Mouse (Mus musculus): ENCODE results near the gene Stard5.

DNA sequence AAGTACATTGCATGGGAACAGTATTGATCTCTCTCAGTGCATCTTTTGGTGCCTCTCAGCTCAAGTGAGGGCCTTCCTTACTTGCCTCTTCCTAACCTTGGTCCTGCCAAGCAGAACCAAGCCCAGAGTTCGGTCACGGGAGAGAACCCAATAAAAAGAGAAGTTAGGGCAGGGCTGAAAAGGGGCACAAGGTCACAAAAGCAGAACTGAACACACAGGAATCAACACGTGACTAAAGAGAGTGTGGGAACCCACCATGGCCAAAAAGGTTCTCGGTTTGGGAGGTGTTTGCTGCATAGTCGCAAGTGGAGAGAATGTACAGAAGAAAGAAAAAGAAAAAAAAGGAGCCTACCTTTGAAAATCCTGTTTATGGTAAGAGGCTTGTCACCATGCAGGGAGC lies 13.7 kb downstream of the Stard5 start:
- no peak for TF ChIP-seq POLR2A (IDR thresholded peaks at IDR 0.05; ENCODE audit: low read depth, low read length)
- TF ChIP-seq CTCF (IDR thresholded peaks at IDR 0.05; ENCODE audit: borderline replicate concordance, insufficient read depth, low read length): no peak

Measured in embryonic fibroblast, embryonic 13.5 days (primary cell).